Mouse (Mus musculus): ENCODE data around the gene Pitx3. TPM values are rescaled to one million over a fixed set of nuclear protein-coding genes. Genes with fewer than 3 reads are reported as not detected.

Gene Pitx3
- polyA plus RNA-seq, 1 experiment from 2014 or later: 0.24 TPM

DNA sequence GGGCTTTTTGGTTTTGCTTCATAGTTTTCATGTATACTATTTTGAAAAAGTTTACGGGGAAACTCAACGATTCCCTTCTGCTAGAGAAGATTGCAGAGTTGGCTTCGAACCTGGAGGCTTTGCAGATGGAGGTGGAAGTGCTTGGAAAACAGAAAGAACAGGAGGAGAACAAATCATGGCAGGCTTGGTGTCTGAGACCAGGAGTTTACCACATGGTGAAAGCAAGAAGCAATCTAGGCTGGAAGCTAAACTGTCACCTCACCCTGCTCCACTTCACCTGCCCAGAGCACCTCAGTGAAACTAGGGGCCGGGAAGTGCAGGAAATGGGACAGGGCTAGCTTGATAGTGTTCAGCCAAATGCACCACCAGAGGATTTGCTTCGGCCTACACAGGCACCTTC is 51.7 kb downstream of the Pitx3 start:
- Histone ChIP-seq H3K27me3 (no peaks in the 10 kb centered on the region), H3K9me3 (no peaks in the 10 kb centered on the region), H3K36me3 (replicated peaks) (no peaks in the 10 kb centered on the region), H3K4me2 (no peak overlapping the region), H3K9ac (no peak overlapping the region), H3K27ac (no peak overlapping the region), H3K4me1 (no peaks in the 10 kb centered on the region), H3K4me3 (replicated peaks) (no peak overlapping the region)
- WGBS: 86% methylated on average over 5 of the region's 5 CpGs
- ATAC-seq (ENCODE audit: low FRiP score): no peak

DNA sequence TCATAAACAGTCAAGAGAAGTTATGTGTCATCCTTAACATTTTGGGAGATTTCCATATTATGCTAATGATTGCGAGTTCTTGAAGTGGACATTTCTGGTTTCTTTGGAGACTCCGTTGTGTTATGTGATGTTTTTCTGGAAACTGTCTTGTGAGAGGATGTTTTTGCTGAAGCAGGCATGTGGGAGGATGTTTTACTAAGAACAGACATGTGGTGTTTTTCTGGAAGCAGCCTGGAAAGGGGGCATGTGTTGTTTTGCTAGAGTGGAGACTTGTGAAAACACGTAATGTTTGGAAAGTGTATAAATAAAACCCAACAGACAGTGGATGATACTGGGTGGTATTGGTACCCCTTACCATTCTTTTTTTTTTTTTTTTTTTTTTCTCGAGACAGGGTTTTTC is 52.8 kb downstream of the Pitx3 start:
- H3K9ac ChIP-seq: no peak overlapping the region
- no peaks in the 10 kb centered on the region for H3K4me1 ChIP-seq
- H3K36me3 ChIP-seq (replicated peaks): no peaks in the 10 kb centered on the region
- no peaks in the 10 kb centered on the region for H3K9me3 ChIP-seq
- no peaks in the 10 kb centered on the region for H3K27me3 ChIP-seq
- no peak for ATAC-seq (ENCODE audit: low FRiP score)
- WGBS: 87% methylated on average over 4 of the region's 4 CpGs
- no peak overlapping the region for H3K27ac ChIP-seq
- H3K4me3 ChIP-seq (replicated peaks): no peak overlapping the region
- H3K4me2 ChIP-seq: no peak overlapping the region

DNA sequence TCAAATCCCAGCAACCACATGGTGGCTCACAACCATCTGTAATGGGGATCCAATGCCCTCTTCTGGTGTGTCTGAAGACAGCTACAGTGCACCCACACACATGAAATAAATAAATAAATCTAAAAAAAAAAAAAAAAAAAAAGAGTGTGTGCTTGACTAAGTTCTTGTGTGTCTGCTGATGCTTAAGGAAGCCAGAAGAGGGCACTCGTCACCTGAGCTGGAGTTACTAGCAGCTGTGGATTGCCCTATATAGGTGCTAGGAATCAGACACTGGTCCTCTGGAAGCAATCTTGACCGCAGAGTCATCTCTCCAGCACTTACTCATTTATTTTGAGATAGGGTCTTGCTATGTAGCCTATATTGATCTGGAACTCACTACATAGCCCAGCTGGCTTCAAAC is 54.0 kb downstream of the Pitx3 start:
- H3K36me3 ChIP-seq (replicated peaks): no peaks in the 10 kb centered on the region

GRCm38 (mm10) chr19:46091641-46092040 is 56.5 kb downstream of the Pitx3 start:
- Histone ChIP-seq H3K27ac (no peak overlapping the region), H3K9me3 (no peaks in the 10 kb centered on the region), H3K9ac (no peak overlapping the region), H3K27me3 (no peaks in the 10 kb centered on the region), H3K36me3 (replicated peaks) (no peaks in the 10 kb centered on the region), H3K4me2 (no peak overlapping the region), H3K4me1 (no peaks in the 10 kb centered on the region), H3K4me3 (replicated peaks) (no peak overlapping the region)
- no peak for ATAC-seq (ENCODE audit: low FRiP score)
- WGBS: 93% methylated on average over 4 of the region's 4 CpGs

More for the DNA sequence above, 54.0 kb downstream of the Pitx3 start:
- no peak overlapping the region for H3K4me3 ChIP-seq (replicated peaks)
- no peak for ATAC-seq (ENCODE audit: low FRiP score)
- H3K4me2 ChIP-seq: no peak overlapping the region
- 83% methylated on average over 2 of the region's 2 CpGs for WGBS
- no peaks in the 10 kb centered on the region for H3K9me3 ChIP-seq
- no peaks in the 10 kb centered on the region for H3K27me3 ChIP-seq
- no peak overlapping the region for H3K9ac ChIP-seq
- no peak overlapping the region for H3K27ac ChIP-seq
- no peaks in the 10 kb centered on the region for H3K4me1 ChIP-seq

DNA sequence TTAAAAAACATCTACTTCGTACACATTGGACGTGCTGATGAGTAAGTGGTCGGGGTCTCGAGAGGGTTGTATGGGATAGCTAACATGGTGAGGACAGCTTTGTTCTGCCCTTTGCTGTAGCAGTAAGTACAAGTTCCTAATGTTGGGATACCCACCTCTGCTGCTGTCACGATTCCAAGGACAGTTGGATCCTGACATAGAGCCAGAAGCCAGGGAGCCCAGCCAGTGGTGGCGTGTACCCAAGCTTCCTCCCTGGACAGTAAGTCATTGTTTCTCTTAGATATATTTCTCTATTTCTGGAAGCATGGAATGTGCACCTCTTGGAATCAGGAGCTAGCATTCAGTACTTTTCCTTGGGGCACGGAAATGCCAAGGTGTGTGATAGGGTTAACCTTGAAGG is 60.3 kb downstream of the Pitx3 start:
- H3K9ac ChIP-seq: no peak overlapping the region
- ATAC-seq (ENCODE audit: low FRiP score): no peak
- no peak overlapping the region for H3K4me3 ChIP-seq (replicated peaks)
- H3K27me3 ChIP-seq: no peaks in the 10 kb centered on the region
- H3K9me3 ChIP-seq: no peaks in the 10 kb centered on the region
- H3K27ac ChIP-seq: no peak overlapping the region
- H3K4me1 ChIP-seq: no peaks in the 10 kb centered on the region
- H3K36me3 ChIP-seq (replicated peaks): peaks cover 29% of the 10 kb centered on the region
- 81% methylated on average over 7 of the region's 7 CpGs for WGBS
- no peak overlapping the region for H3K4me2 ChIP-seq

GRCm38 (mm10) chr19:46086337-46086736 is 61.8 kb downstream of the Pitx3 start:
- H3K9me3 ChIP-seq: no peaks in the 10 kb centered on the region
- WGBS: 53% methylated on average over 3 of the region's 3 CpGs
- no peak overlapping the region for H3K27ac ChIP-seq
- no peak overlapping the region for H3K4me2 ChIP-seq
- no peaks in the 10 kb centered on the region for H3K4me1 ChIP-seq
- no peaks in the 10 kb centered on the region for H3K27me3 ChIP-seq
- ATAC-seq (ENCODE audit: low FRiP score): no peak
- H3K9ac ChIP-seq: no peak overlapping the region
- no peak overlapping the region for H3K4me3 ChIP-seq (replicated peaks)
- H3K36me3 ChIP-seq (replicated peaks): peaks cover 44% of the 10 kb centered on the region

Other genes with a start within 250 kb of the Pitx3 start
- gene Armh3, start 149.8 kb downstream of the Pitx3 start, polyA plus RNA-seq (2016; fragmentation: Nextera tagmentation; extraction: Ambion mirVana): 19.3 and 20.3 TPM in 2 replicates
- 2.7 TPM in 2 replicates for gene Hps6, start 144.8 kb downstream of the Pitx3 start, polyA plus RNA-seq (2016; fragmentation: Nextera tagmentation; extraction: Ambion mirVana)
- 37.1 and 41.7 TPM in 2 replicates for gene Pprc1, start 103.4 kb downstream of the Pitx3 start, polyA plus RNA-seq (2016; fragmentation: Nextera tagmentation; extraction: Ambion mirVana)
- 138 and 139 TPM in 2 replicates for gene Ldb1, start 103.1 kb downstream of the Pitx3 start, polyA plus RNA-seq (2016; fragmentation: Nextera tagmentation; extraction: Ambion mirVana)
- 117 and 118 TPM in 2 replicates for gene Nolc1, start 72.5 kb downstream of the Pitx3 start, polyA plus RNA-seq (2016; fragmentation: Nextera tagmentation; extraction: Ambion mirVana)
- not detected in 2 replicates for gene Elovl3, start 16.4 kb downstream of the Pitx3 start, polyA plus RNA-seq (2016; fragmentation: Nextera tagmentation; extraction: Ambion mirVana)
- 59.9 and 64.0 TPM in 2 replicates for gene Gbf1, start 4.2 kb upstream of the Pitx3 start, polyA plus RNA-seq (2016; fragmentation: Nextera tagmentation; extraction: Ambion mirVana)
- 2.5 and 2.9 TPM in 2 replicates for gene Nfkb2, start 156.0 kb upstream of the Pitx3 start, polyA plus RNA-seq (2016; fragmentation: Nextera tagmentation; extraction: Ambion mirVana)
- 23.1 and 25.4 TPM in 2 replicates for gene Psd, start 178.8 kb upstream of the Pitx3 start, polyA plus RNA-seq (2016; fragmentation: Nextera tagmentation; extraction: Ambion mirVana)
- gene Fbxl15, start 179.9 kb upstream of the Pitx3 start, polyA plus RNA-seq (2016; fragmentation: Nextera tagmentation; extraction: Ambion mirVana): 23.5 and 24.5 TPM in 2 replicates
- 226 TPM in 2 replicates for gene Cuedc2, start 190.4 kb upstream of the Pitx3 start, polyA plus RNA-seq (2016; fragmentation: Nextera tagmentation; extraction: Ambion mirVana)
- gene Mfsd13a, start 192.8 kb upstream of the Pitx3 start, polyA plus RNA-seq (2016; fragmentation: Nextera tagmentation; extraction: Ambion mirVana): 8.8 and 9.3 TPM in 2 replicates
- gene 2310034G01Rik, start 202.0 kb upstream of the Pitx3 start, polyA plus RNA-seq (2016; fragmentation: Nextera tagmentation; extraction: Ambion mirVana): 1.4 and 1.8 TPM in 2 replicates
- 241 and 254 TPM in 2 replicates for gene Actr1a, start 247.4 kb upstream of the Pitx3 start, polyA plus RNA-seq (2016; fragmentation: Nextera tagmentation; extraction: Ambion mirVana)
- 38.7 and 44.1 TPM in 2 replicates for gene Sufu, start 248.6 kb upstream of the Pitx3 start, polyA plus RNA-seq (2016; fragmentation: Nextera tagmentation; extraction: Ambion mirVana)

Data from forebrain, embryonic 12.5 days (tissue).